Mouse (Mus musculus) embryonic facial prominence, embryonic 15.5 days (tissue): Measurements from ENCODE around the gene Mzf1. TPM values are rescaled to one million over a fixed set of nuclear protein-coding genes. Genes with fewer than 3 reads are reported as not detected.
A peak's percentile ranks its signal among the peaks of the same experiment; 100 is the strongest.

Source experiments
- ATAC-seq: fragments of 200-750 bp; cut with Nextera tagmentation; 2 replicates; pipeline ENCODE4 v1.8.0; 2017; ENCODE audit warnings: low read depth, moderate TSS enrichment; ENCODE audit not compliant: insufficient number of reproducible peaks, low FRiP score, low TSS enrichment
- H3K27ac ChIP-seq: fragments of 300-500 bp; sonication (generic); replicated peaks from 2 replicates; pipeline ENCODE4 v1.5.1; 2015; ENCODE audit warnings: mild to moderate bottlenecking, inconsistent platforms
- H3K27me3 ChIP-seq: fragments of 300-500 bp; sonication (generic); 2 replicates; pipeline ENCODE4 v1.6.1; 2015; ENCODE audit warnings: inconsistent platforms
- H3K36me3 ChIP-seq: fragments of 300-500 bp; sonication (generic); 2 replicates; pipeline ENCODE4 v1.6.1; 2015; ENCODE audit warnings: mild to moderate bottlenecking, inconsistent platforms
- H3K4me1 ChIP-seq: fragments of 300-500 bp; sonication (generic); 2 replicates; pipeline ENCODE4 v1.6.1; 2015; ENCODE audit warnings: inconsistent platforms
- H3K4me2 ChIP-seq: fragments of 300-500 bp; sonication (generic); replicated peaks from 2 replicates; pipeline ENCODE4 v1.6.1; 2015; ENCODE audit warnings: mild to moderate bottlenecking, inconsistent platforms
- H3K4me3 ChIP-seq: fragments of 300-500 bp; sonication (generic); replicated peaks from 2 replicates; pipeline ENCODE4 v1.5.1; 2015; ENCODE audit warnings: mild to moderate bottlenecking, inconsistent platforms
- H3K9ac ChIP-seq: fragments of 300-500 bp; sonication (generic); 2 replicates; pipeline ENCODE4 v1.6.1; 2015; ENCODE audit warnings: inconsistent platforms
- H3K9me3 ChIP-seq: fragments of 300-500 bp; sonication (generic); replicated peaks from 2 replicates; pipeline ENCODE4 v1.6.1; 2016; ENCODE audit warnings: inconsistent platforms
- WGBS: fragments of 180-500 bp; shearing (Covaris S2); methylation state at CpG from one replicate; pipeline ENCODE4 v1.1.7; 2015; 5-methylcytosine and 5-hydroxymethylcytosine counted together
- polyA plus RNA-seq: library from polyadenylated mRNA; unstranded; fragments of >200 nt; fragmentation: Nextera tagmentation; extraction: Ambion mirVana; gene quantifications from 2 replicates; pipeline ENCODE4 v1.2.1, GENCODE M21; 2015

Mzf1 gene
- polyA plus RNA-seq, 1 experiment from 2014 or later: 4.4 TPM

DNA sequence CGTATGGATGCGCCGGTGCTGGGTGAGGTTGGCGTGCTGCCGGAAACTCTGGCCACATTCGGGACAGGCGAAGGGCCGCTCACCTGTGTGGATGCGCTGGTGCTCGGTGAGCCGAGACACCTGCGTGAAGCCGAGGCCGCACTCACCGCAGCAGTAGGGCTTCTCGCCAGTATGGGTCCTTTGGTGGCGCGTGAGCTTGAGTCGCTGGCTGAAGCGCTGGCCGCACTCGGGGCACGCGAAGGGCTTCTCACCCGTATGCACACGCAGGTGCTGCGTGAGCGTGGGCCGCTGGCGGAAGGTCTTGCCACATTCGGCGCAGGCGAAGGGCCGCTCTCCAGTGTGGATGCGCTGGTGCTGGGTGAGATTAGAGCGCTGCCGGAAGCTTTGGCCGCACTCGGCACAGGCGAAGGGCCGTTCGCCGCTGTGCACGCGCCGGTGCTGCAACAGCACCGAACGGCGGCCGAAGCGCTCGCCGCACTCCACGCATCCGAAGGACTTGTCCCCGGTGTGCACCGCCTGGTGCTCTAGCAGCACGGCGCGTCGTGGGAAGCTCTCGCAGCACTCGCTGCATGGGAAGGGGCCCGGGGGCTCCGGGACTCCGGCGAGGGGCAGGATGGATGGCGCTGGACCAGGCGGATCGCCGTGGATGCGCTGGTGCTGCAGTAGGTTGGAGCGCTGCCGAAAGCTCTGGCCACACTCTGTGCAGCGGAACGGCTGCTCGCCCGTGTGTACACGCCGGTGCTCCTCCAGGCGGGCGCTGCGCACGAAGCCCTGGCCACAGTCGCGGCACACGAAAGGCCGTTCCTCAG is 10.9 kb downstream of the Mzf1 start:
- Histone ChIP-seq H3K4me1 (peaks cover 23% of the 10 kb centered on the region), H3K4me2 (peak overlapping the region; percentile 88), H3K27ac (no peak overlapping the region), H3K9me3 (no peaks in the 10 kb centered on the region), H3K27me3 (peaks cover 49% of the 10 kb centered on the region), H3K9ac (peak overlapping the region; percentile 18), H3K4me3 (peak overlapping the region; percentile 44), H3K36me3 (no peaks in the 10 kb centered on the region)
- ATAC-seq: 0 out of 2 replicates have a peak, but pooled peaks have one; percentile 23
- WGBS: 5% methylated on average over 88 of the region's 88 CpGs

- 46% methylated on average over 16 of the region's 16 CpGs for WGBS
- peaks cover 25% of the 10 kb centered on the region for H3K4me1 ChIP-seq
- H3K4me3 ChIP-seq: peak overlapping the region; percentile 44; the same call in 1 of the 2 replicates
- no peaks in the 10 kb centered on the region for H3K9me3 ChIP-seq
- H3K4me2 ChIP-seq: peak overlapping the region; percentile 88
- peaks cover 49% of the 10 kb centered on the region for H3K27me3 ChIP-seq
- no peaks in the 10 kb centered on the region for H3K36me3 ChIP-seq
- H3K9ac ChIP-seq: no peak overlapping the region
- no peak overlapping the region for H3K27ac ChIP-seq
- ATAC-seq: no peak
These were observed 11.5 kb downstream of the Mzf1 start for GRCm38 (mm10) chr7:13043120-13043444.

- Histone ChIP-seq H3K9me3 (no peaks in the 10 kb centered on the region), H3K4me1 (peaks cover 25% of the 10 kb centered on the region), H3K4me2 (no peak overlapping the region), H3K36me3 (no peaks in the 10 kb centered on the region), H3K27ac (no peak overlapping the region), H3K9ac (no peak overlapping the region), H3K4me3 (no peak overlapping the region), H3K27me3 (peaks cover 49% of the 10 kb centered on the region)
- ATAC-seq: no peak
- WGBS: 75% methylated on average over 6 of the region's 6 CpGs
These were observed 12.1 kb downstream of the Mzf1 start for GRCm38 (mm10) chr7:13042511-13042910.

- Histone ChIP-seq H3K36me3 (peaks cover 2% of the 10 kb centered on the region), H3K4me3 (no peak overlapping the region), H3K9me3 (no peaks in the 10 kb centered on the region), H3K4me2 (no peak overlapping the region), H3K4me1 (peaks cover 32% of the 10 kb centered on the region), H3K27me3 (peaks cover 49% of the 10 kb centered on the region), H3K27ac (no peak overlapping the region), H3K9ac (no peak overlapping the region)
- no peak for ATAC-seq
- 47% methylated on average over 1 of the region's 1 CpGs for WGBS
These were observed 13.3 kb downstream of the Mzf1 start for GRCm38 (mm10) chr7:13041256-13041655.

- H3K4me3 ChIP-seq: peak overlapping the region; percentile 79
- 80% methylated on average over 1 of the region's 1 CpGs for WGBS
These were observed 15.4 kb downstream of the Mzf1 start for GRCm38 (mm10) chr7:13039181-13039580.

GRCm38 (mm10) chr7:13038621-13039169 is 15.9 kb downstream of the Mzf1 start:
- 17% methylated on average over 15 of the region's 15 CpGs for WGBS
- peak overlapping the region; percentile 97 for H3K9ac ChIP-seq
- H3K27me3 ChIP-seq: peaks cover 28% of the 10 kb centered on the region
- H3K4me1 ChIP-seq: peaks cover 43% of the 10 kb centered on the region
- H3K36me3 ChIP-seq: peaks cover 18% of the 10 kb centered on the region
- peak overlapping the region; percentile 61 for H3K4me2 ChIP-seq
- no peak for ATAC-seq
- peak overlapping the region; percentile 100 for H3K27ac ChIP-seq
- H3K4me3 ChIP-seq: peak overlapping the region; percentile 79
- H3K9me3 ChIP-seq: no peaks in the 10 kb centered on the region

More at GRCm38 (mm10) chr7:13039181-13039580, 15.4 kb downstream of the Mzf1 start:
- no peak for ATAC-seq
- Histone ChIP-seq H3K27me3 (peaks cover 33% of the 10 kb centered on the region), H3K36me3 (peaks cover 18% of the 10 kb centered on the region), H3K27ac (no peak overlapping the region), H3K4me1 (peaks cover 43% of the 10 kb centered on the region), H3K9ac (peak overlapping the region; percentile 97; the same call in 1 of the 2 replicates), H3K9me3 (no peaks in the 10 kb centered on the region), H3K4me2 (peak overlapping the region; percentile 61)

- peaks cover 44% of the 10 kb centered on the region for H3K4me1 ChIP-seq
- peaks cover 21% of the 10 kb centered on the region for H3K27me3 ChIP-seq
- peak within 1 kb of the TSS; percentile 100 for H3K27ac ChIP-seq
- peak within 1 kb of the TSS; percentile 97 for H3K9ac ChIP-seq
- WGBS: under 1% methylated on average over 62 of the region's 65 CpGs
- H3K4me2 ChIP-seq: peak within 1 kb of the TSS; percentile 61
- peak within 1 kb of the TSS; percentile 79 for H3K4me3 ChIP-seq
- H3K9me3 ChIP-seq: no peaks in the 10 kb centered on the region
- ATAC-seq: peak; percentile 93
- H3K36me3 ChIP-seq: peaks cover 24% of the 10 kb centered on the region
These were observed 16.5 kb downstream of the Mzf1 start, which contains the start of gene Ube2m for GRCm38 (mm10) chr7:13037901-13038555. TSS of gene Ube2m (minus strand) at chr7:13038275.

- peak overlapping the region; percentile 61 for H3K4me2 ChIP-seq
- H3K9ac ChIP-seq: peak overlapping the region; percentile 97
- peaks cover 15% of the 10 kb centered on the region for H3K27me3 ChIP-seq
- ATAC-seq: no peak; the same call in 1 of the 2 replicates
- peak overlapping the region; percentile 79 for H3K4me3 ChIP-seq
- H3K4me1 ChIP-seq: peaks cover 50% of the 10 kb centered on the region
- under 1% methylated on average over 32 of the region's 33 CpGs for WGBS
- peaks cover 31% of the 10 kb centered on the region for H3K36me3 ChIP-seq
- H3K27ac ChIP-seq: peak overlapping the region; percentile 100
- no peaks in the 10 kb centered on the region for H3K9me3 ChIP-seq
These were observed 17.2 kb downstream of the Mzf1 start for GRCm38 (mm10) chr7:13037366-13037765.

DNA sequence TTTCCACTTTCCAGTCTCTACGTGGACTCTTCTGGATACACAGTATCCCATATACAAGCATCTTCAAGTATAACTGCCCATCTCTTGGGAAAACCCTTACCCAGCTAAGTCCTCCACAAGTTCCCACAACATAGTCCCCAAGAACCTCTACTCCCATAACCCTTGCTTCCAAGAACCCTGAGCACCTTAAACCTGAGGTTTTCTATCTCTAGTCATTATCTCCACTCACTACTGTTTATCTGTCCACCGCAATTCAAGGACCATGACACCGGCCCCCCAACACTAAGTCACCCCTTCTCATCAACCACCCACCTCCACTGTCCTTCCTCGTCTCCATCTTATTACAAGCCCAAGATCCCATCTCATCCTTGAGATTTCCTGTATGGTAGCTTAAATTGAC is 17.8 kb downstream of the Mzf1 start:
- Histone ChIP-seq H3K4me1 (peaks cover 50% of the 10 kb centered on the region), H3K4me3 (peak overlapping the region; percentile 79), H3K4me2 (peak overlapping the region; percentile 61), H3K9ac (peak overlapping the region; percentile 97), H3K36me3 (peaks cover 36% of the 10 kb centered on the region), H3K9me3 (no peaks in the 10 kb centered on the region), H3K27me3 (peaks cover 9% of the 10 kb centered on the region), H3K27ac (peak overlapping the region; percentile 100; the same call in 1 of the 2 replicates)
- 44% methylated on average over 4 of the region's 4 CpGs for whole genome bisulfite sequencing
- ATAC-seq: no peak

DNA sequence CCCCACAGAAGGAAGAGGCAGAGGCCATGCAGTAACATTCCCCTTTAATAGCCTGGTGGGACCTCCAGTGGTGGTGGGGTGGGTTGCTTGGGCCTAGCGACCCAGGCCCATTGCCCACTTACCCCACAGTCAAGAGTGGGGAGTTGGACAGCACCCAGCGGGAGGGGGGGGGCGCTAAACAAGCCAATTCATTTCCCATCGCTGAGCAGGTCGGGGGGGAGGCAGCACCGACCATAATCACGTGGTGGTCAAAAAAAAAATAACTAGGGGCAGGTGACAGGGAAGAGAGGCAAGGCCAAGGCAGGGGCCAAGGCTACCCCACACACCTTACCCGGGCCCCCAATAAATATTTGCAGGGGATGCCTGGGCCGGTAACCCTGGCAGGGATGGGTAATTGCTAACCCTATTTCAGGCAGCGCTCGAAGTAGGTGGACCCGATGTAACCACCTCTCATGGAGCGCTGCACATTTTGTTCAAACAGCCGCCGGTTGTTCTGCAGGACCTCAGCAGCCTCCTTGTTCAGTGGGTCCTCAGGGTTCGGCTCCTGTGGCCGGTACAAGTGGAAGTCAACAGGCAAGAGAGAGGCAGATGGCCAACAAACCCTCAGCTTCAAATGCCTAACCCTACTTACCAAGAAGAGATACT is 19.2 kb downstream of the Mzf1 start:
- H3K9me3 ChIP-seq: no peaks in the 10 kb centered on the region
- peak overlapping the region; percentile 95 for H3K27ac ChIP-seq
- no peaks in the 10 kb centered on the region for H3K27me3 ChIP-seq
- ATAC-seq: no peak
- WGBS: 79% methylated on average over 17 of the region's 17 CpGs
- H3K4me2 ChIP-seq: peak overlapping the region; percentile 84
- H3K9ac ChIP-seq: peak overlapping the region; percentile 26
- peaks cover 51% of the 10 kb centered on the region for H3K36me3 ChIP-seq
- H3K4me3 ChIP-seq: peak overlapping the region; percentile 65
- H3K4me1 ChIP-seq: peaks cover 50% of the 10 kb centered on the region
